Comparison of ENCODE assay signal across 27 mouse cellular contexts in the genomic region with DNA sequence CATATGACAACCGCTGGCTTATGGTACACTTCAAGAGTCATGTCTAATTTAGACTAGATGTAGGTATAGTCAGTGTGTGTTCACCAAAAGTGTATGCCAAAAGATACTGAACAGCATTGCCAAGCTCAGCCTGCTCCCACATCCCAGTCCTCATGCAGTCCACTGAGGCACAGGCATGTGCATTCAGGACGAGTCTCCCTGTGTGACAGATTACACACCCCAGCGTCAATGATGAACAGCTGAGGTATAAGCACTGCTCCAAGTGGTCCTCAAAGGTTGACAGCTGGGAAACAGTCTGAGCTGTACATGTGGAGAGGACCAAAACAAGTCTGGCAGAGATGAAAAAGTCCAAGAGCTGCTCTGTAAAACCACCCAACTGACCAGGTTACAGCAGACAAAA.
"Had no signal": no experiment of that assay in that cellular context is flagged by ENCODE, and none has a peak within 500 bp of the region (broad histone marks: within the 10 kb centered on the region; RNA-seq: fewer than 3 reads in every experiment).

No protein-coding gene starts in this region.

- H3K27me3 ChIP-seq: heart, embryonic 12.5 days; hindbrain, embryonic 12.5 days; intestine, embryonic 15.5 days; kidney, embryonic 15.5 days; limb, embryonic 15.5 days; liver, embryonic 12.5 days had no signal

- H3K9me3 ChIP-seq: heart, embryonic 10.5 days; heart, embryonic 12.5 days; hindbrain, embryonic 10.5 days; hindbrain, embryonic 12.5 days; intestine, embryonic 15.5 days; kidney, embryonic 15.5 days; limb, embryonic 13.5 days; limb, embryonic 15.5 days; liver, embryonic 12.5 days had no signal

- H3K27ac ChIP-seq: gastrocnemius, adult 2 months; heart, embryonic 10.5 days; hindbrain, embryonic 10.5 days; hindbrain, embryonic 12.5 days; hindbrain, embryonic 14.5 days; intestine, embryonic 15.5 days; kidney, embryonic 15.5 days; kidney, postnatal 0 days; limb, embryonic 13.5 days; limb, embryonic 15.5 days; liver, embryonic 12.5 days had no signal

- H3K4me3 ChIP-seq: gastrocnemius, adult 2 months; heart, embryonic 10.5 days; heart, embryonic 12.5 days; hindbrain, embryonic 10.5 days; hindbrain, embryonic 12.5 days; intestine, embryonic 15.5 days; kidney, embryonic 15.5 days; limb, embryonic 13.5 days; limb, embryonic 15.5 days; liver, embryonic 12.5 days had no signal

- DNase-seq: gastrocnemius, adult 2 months; gastrocnemius, postnatal 10 days; gastrocnemius, postnatal 25 days; heart, adult 18-20 months; heart, postnatal 10 days; heart, postnatal 4 days; kidney, adult 2 months; kidney, adult 9 months; kidney, postnatal 14 days; kidney, postnatal 36 days; layer of hippocampus, adult 9-11 months; layer of hippocampus, postnatal 36 days; left cerebral cortex, postnatal 4 days had no signal

- H3K36me3 ChIP-seq: heart, embryonic 10.5 days; heart, embryonic 12.5 days; hindbrain, embryonic 10.5 days; hindbrain, embryonic 12.5 days; intestine, embryonic 15.5 days; kidney, embryonic 15.5 days; limb, embryonic 13.5 days; limb, embryonic 15.5 days; liver, embryonic 12.5 days had no signal

- H3K9ac ChIP-seq: heart, embryonic 12.5 days; hindbrain, embryonic 12.5 days; hindbrain, embryonic 14.5 days; intestine, embryonic 15.5 days; kidney, embryonic 15.5 days; limb, embryonic 13.5 days; limb, embryonic 15.5 days; liver, embryonic 12.5 days had no signal

- ATAC-seq: hindbrain, embryonic 16.5 days; inflammation-experienced regulatory T-cells, adult 6 months; intestine, embryonic 15.5 days; intestine, postnatal 0 days; liver, embryonic 12.5 days had no signal

- H3K4me1 ChIP-seq: heart, embryonic 10.5 days; hindbrain, embryonic 12.5 days; intestine, embryonic 15.5 days; kidney, embryonic 15.5 days; limb, embryonic 13.5 days; limb, embryonic 15.5 days; liver, embryonic 12.5 days had no signal

- H3K4me2 ChIP-seq: heart, embryonic 12.5 days; hindbrain, embryonic 12.5 days; hindbrain, embryonic 14.5 days; intestine, embryonic 15.5 days; kidney, embryonic 15.5 days; limb, embryonic 13.5 days; limb, embryonic 15.5 days; liver, embryonic 12.5 days had no signal
